Mouse (Mus musculus) E14TG2a.4 (cell line): ENCODE measurements around the gene Shisa5.

Experiments used
- H3K27me3 ChIP-seq: 2 replicates; pipeline ENCODE4 v1.6.1; 2014; ENCODE audit warnings: low read length, control low read depth; ENCODE audit not compliant: insufficient read depth
- H3K36me3 ChIP-seq: 2 replicates; pipeline ENCODE4 v1.6.1; 2014; ENCODE audit warnings: low read length, control low read depth; ENCODE audit not compliant: insufficient read depth
- H3K4me1 ChIP-seq: replicated peaks from 2 replicates; pipeline ENCODE4 v1.6.1; 2014; ENCODE audit warnings: low read depth, low read length, control low read depth
- H3K4me3 ChIP-seq: replicated peaks from 2 replicates; pipeline ENCODE4 v1.5.1; 2014; ENCODE audit warnings: mild to moderate bottlenecking, low read length
- H3K9me3 ChIP-seq: 2 replicates; pipeline ENCODE4 v1.6.1; 2014; ENCODE audit warnings: low read length, control low read depth
- CTCF ChIP-seq: conservative IDR thresholded peaks from 2 replicates; pipeline ENCODE4 v1.5.1; 2014; ENCODE audit warnings: low read length
- NANOG ChIP-seq: IDR thresholded peaks from 2 replicates; pipeline ENCODE4 v1.6.1; 2014; ENCODE audit warnings: borderline replicate concordance, low read length, mixed read lengths
- POU5F1 ChIP-seq: IDR thresholded peaks from 2 replicates; pipeline ENCODE4 v1.6.1; 2014; ENCODE audit warnings: low read length, borderline replicate concordance

Shisa5 gene

DNA sequence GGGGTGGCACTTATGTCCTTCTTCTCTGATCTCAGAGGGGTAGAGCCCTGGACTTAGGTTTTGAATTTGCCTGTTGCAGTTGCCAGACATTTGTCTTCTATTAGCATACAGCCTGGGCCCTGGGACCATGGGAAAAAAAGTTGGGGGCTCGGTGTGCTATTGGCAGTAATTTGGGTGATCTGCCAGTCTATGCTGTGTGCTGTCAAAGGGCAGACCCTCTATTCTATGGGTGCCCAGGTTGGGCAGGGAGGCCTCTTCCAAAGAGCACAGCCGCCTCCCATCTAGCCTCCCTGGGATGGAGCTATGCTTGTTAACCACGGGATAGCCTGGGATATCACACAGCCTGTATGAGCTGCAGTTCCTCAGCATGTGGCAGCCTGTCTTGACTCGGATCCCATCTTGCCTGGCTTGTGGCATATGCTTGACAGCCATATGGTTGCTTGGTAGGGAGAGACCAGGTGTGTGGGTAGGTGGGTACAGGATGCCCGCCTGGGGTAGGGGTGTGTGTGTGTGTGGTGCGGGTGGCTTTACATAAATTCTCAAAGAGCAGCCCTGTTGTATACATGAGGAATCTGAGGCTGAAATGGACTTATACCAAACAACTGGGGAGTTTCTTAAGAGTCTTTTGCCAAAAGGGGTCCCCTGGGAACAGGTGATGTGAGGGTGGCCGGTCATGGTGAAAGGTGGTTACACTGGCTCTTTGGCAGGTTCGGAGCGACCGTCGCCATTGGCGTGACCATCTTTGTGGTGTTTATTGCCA lies 17.1 kb downstream of the Shisa5 start:
- H3K36me3 ChIP-seq, result peaks cover 34% of the 10 kb centered on the region
- H3K4me1 ChIP-seq, result peaks cover 96% of the 10 kb centered on the region
- peak overlapping the region; percentile 41 for H3K4me3 ChIP-seq
- TF ChIP-seq POU5F1 (no peak), CTCF (no peak), NANOG (no peak)
- H3K9me3 ChIP-seq, result no peaks in the 10 kb centered on the region
- no peaks in the 10 kb centered on the region for H3K27me3 ChIP-seq

DNA sequence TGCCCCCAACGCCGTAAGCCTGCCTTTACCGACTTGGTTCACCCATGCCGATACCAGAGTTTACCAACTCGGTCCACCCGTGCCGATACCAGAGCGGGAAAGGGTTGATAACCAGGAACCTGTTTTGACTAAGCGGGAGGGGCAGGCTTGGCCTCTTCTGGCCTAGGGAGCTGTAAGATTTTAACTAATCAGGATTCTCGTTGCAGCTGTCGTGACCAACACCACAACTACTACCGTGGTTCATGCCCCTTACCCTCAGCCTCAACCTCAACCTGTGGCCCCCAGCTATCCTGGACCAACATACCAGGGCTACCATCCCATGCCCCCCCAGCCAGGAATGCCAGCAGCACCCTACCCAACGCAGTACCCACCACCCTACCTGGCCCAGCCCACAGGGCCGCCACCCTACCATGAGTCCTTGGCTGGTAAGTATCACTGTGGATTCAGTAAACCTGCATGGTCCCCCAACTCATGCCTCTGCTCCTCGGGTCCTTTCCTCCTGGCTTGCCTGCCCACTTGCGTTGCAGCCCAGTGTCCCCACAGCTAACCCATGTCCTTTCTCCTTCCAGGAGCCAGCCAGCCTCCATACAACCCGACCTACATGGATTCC lies 17.8 kb downstream of the Shisa5 start:
- Histone ChIP-seq H3K36me3 (peaks cover 42% of the 10 kb centered on the region), H3K4me3 (0 out of 2 replicates have a peak overlapping the region, but pooled peaks have one; percentile 1), H3K9me3 (no peaks in the 10 kb centered on the region), H3K4me1 (peaks cover 94% of the 10 kb centered on the region), H3K27me3 (no peaks in the 10 kb centered on the region)
- TF ChIP-seq POU5F1 (no peak), NANOG (no peak), CTCF (no peak)

- TF ChIP-seq POU5F1, result no peak
- TF ChIP-seq CTCF, result no peak
- no peak for TF ChIP-seq NANOG
- Histone ChIP-seq H3K36me3 (peaks cover 46% of the 10 kb centered on the region), H3K4me3 (no peak overlapping the region), H3K9me3 (no peaks in the 10 kb centered on the region), H3K27me3 (no peaks in the 10 kb centered on the region), H3K4me1 (peaks cover 91% of the 10 kb centered on the region)
Measured at GRCm38 (mm10) chr9:109056916-109057315, 18.6 kb downstream of the Shisa5 start.

GRCm38 (mm10) chr9:109057543-109057942 lies 19.2 kb downstream of the Shisa5 start:
- peaks cover 85% of the 10 kb centered on the region for H3K4me1 ChIP-seq
- TF ChIP-seq CTCF, result no peak
- TF ChIP-seq NANOG, result no peak
- TF ChIP-seq POU5F1, result no peak
- no peaks in the 10 kb centered on the region for H3K9me3 ChIP-seq
- H3K4me3 ChIP-seq, result no peak overlapping the region
- peaks cover 52% of the 10 kb centered on the region for H3K36me3 ChIP-seq
- no peaks in the 10 kb centered on the region for H3K27me3 ChIP-seq

DNA sequence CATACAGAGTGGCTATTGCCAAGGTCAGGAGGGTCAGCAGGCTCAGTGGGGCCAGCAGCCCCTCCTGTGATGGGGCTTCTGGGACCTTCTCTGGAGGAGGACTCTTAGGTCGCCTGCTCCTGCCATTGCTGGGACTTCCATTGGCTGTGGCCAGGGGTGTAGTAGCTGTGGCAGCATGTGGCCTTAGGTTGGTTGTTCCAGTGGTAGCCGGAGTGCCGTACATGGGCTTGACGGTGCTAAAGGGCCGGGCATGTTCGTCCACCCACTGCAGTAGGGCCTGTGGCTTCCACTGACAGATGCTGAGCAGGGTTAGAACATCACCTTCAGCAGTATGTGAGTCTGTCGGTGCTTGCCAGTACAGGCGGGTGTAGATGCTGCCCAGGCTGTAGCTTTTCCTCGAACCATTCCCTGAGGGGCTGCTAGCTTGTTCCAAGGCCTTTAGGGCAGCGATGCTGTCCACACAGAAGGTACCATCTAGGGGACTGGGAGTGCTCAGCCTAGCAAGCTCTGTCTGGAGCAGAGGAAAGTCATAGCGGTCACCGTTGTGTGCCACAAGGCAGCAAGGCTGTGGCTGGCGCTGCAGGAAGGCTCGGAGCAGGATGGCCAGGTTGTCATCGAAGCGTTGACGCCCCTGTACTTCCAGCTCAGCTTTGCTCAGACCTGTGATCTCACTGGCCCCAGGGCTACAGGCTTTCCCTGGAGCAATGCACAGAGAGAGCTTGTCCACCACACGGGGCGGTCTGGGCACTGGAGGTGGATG lies 19.8 kb downstream of the Shisa5 start:
- TF ChIP-seq NANOG (no peak), POU5F1 (no peak), CTCF (no peak)
- peaks cover 59% of the 10 kb centered on the region for H3K36me3 ChIP-seq
- no peaks in the 10 kb centered on the region for H3K9me3 ChIP-seq
- H3K4me1 ChIP-seq, result peaks cover 78% of the 10 kb centered on the region
- H3K27me3 ChIP-seq, result no peaks in the 10 kb centered on the region
- H3K4me3 ChIP-seq, result peak overlapping the region; percentile 67

GRCm38 (mm10) chr9:109059136-109059903 lies 21.0 kb downstream of the Shisa5 start, which contains the start of gene Trex1:
Gene Trex1, minus strand, starts transcription at chr9:109059734.
- Histone ChIP-seq H3K27me3 (no peaks in the 10 kb centered on the region), H3K4me1 (peaks cover 67% of the 10 kb centered on the region), H3K4me3 (peak within 1 kb of the TSS; percentile 67), H3K9me3 (no peaks in the 10 kb centered on the region), H3K36me3 (peaks cover 70% of the 10 kb centered on the region)
- TF ChIP-seq CTCF (peak; percentile 78), POU5F1 (no peak)

GRCm38 (mm10) chr9:109060184-109060897 lies 22.0 kb downstream of the Shisa5 start:
- Histone ChIP-seq H3K9me3 (no peaks in the 10 kb centered on the region), H3K36me3 (peaks cover 79% of the 10 kb centered on the region), H3K27me3 (no peaks in the 10 kb centered on the region), H3K4me3 (peak overlapping the region; percentile 67), H3K4me1 (peaks cover 57% of the 10 kb centered on the region)
- TF ChIP-seq CTCF, result no peak
- TF ChIP-seq NANOG, result no peak
- TF ChIP-seq POU5F1, result no peak
